In genomic region chr8:83331567-83331898, GRCm38 (mm10) we compare ENCODE assay signal across 8 mouse cellular contexts. TPM values are rescaled to one million over a fixed set of nuclear protein-coding genes. Genes with fewer than 3 reads are reported as not detected.
A peak's percentile ranks its signal among the peaks of the same experiment; 100 is the strongest.
DNase-seq lines count a peak whose midpoint lies in the region; ATAC-seq and TF ChIP-seq lines count a peak whose summit lies in the region.

No protein-coding gene starts in this region.

- H3K9ac ChIP-seq in forebrain, embryonic 16.5 days (replicated peaks; ENCODE audit: low read depth, low read length): peak overlapping the region; percentile 84
- peak overlapping the region; percentile 70 for H3K9ac ChIP-seq in intestine, embryonic 14.5 days (ENCODE audit: low read length)
- H3K9ac ChIP-seq in limb, embryonic 12.5 days (replicated peaks): peak overlapping the region; percentile 80
- H3K9ac ChIP-seq in midbrain, embryonic 15.5 days: peak overlapping the region; percentile 64

- peaks cover 18% of the 10 kb centered on the region for H3K36me3 ChIP-seq in erythroblast, embryonic 14.5 days (ENCODE audit: control insufficient read depth)
- H3K36me3 ChIP-seq in forebrain, embryonic 16.5 days (ENCODE audit: control insufficient read depth, insufficient read depth): no peaks in the 10 kb centered on the region
- H3K36me3 ChIP-seq in intestine, embryonic 14.5 days (ENCODE audit: control insufficient read depth, insufficient read depth, low read length): peaks cover 14% of the 10 kb centered on the region
- peaks cover 14% of the 10 kb centered on the region for H3K36me3 ChIP-seq in limb, embryonic 12.5 days
- H3K36me3 ChIP-seq in midbrain, embryonic 15.5 days (replicated peaks): peaks cover 12% of the 10 kb centered on the region; the same call in 1 of the 2 replicates

- peaks cover 17% of the 10 kb centered on the region for H3K27me3 ChIP-seq in erythroblast, embryonic 14.5 days (ENCODE audit: control insufficient read depth)
- no peaks in the 10 kb centered on the region for H3K27me3 ChIP-seq in forebrain, embryonic 16.5 days (replicated peaks; ENCODE audit: control insufficient read depth, insufficient read depth, low read length)
- no peaks in the 10 kb centered on the region for H3K27me3 ChIP-seq in intestine, embryonic 14.5 days (replicated peaks; ENCODE audit: control insufficient read depth, insufficient read depth, low read length)
- H3K27me3 ChIP-seq in limb, embryonic 12.5 days: peaks cover 6% of the 10 kb centered on the region; the same call in 1 of the 2 replicates
- H3K27me3 ChIP-seq in midbrain, embryonic 15.5 days (replicated peaks): no peaks in the 10 kb centered on the region

- TF ChIP-seq POLR2A in brain, embryonic 14.5 days (IDR thresholded peaks at IDR 0.05; ENCODE audit: borderline replicate concordance, extremely low read depth, insufficient read depth, insufficient read length, poor library complexity, severe bottlenecking): no peak

- WGBS in forebrain, embryonic 16.5 days: 6% methylated on average over 7 of the region's 7 CpGs
- 10% methylated on average over 7 of the region's 7 CpGs for WGBS in intestine, embryonic 14.5 days
- WGBS in limb, embryonic 12.5 days: 13% methylated on average over 7 of the region's 7 CpGs
- 6% methylated on average over 7 of the region's 7 CpGs for WGBS in midbrain, embryonic 15.5 days

- H3K4me1 ChIP-seq in erythroblast, embryonic 14.5 days (ENCODE audit: control insufficient read depth): peaks cover 25% of the 10 kb centered on the region
- H3K4me1 ChIP-seq in forebrain, embryonic 16.5 days (replicated peaks; ENCODE audit: control insufficient read depth, insufficient read depth, low read length): peaks cover 12% of the 10 kb centered on the region
- 0 out of 2 replicates have a peak, but pooled peaks cover 3% of the 10 kb centered on the region for H3K4me1 ChIP-seq in intestine, embryonic 14.5 days (replicated peaks; ENCODE audit: control insufficient read depth, insufficient read depth, low read length)
- peaks cover 4% of the 10 kb centered on the region; the same call in 1 of the 2 replicates for H3K4me1 ChIP-seq in limb, embryonic 12.5 days (replicated peaks)
- peaks cover 24% of the 10 kb centered on the region for H3K4me1 ChIP-seq in midbrain, embryonic 15.5 days

- TF ChIP-seq CTCF in brain, embryonic 14.5 days (IDR thresholded peaks at IDR 0.05; ENCODE audit: borderline replicate concordance, extremely low read depth, insufficient read depth, insufficient read length): no peak

- peak overlapping the region; percentile 76 for H3K4me2 ChIP-seq in forebrain, embryonic 16.5 days (ENCODE audit: low read length)
- peak overlapping the region; percentile 77 for H3K4me2 ChIP-seq in intestine, embryonic 14.5 days (ENCODE audit: low read length)
- peak overlapping the region; percentile 82 for H3K4me2 ChIP-seq in limb, embryonic 12.5 days
- H3K4me2 ChIP-seq in midbrain, embryonic 15.5 days: peak overlapping the region; percentile 80

- peak overlapping the region; percentile 93 for H3K4me3 ChIP-seq in erythroblast, embryonic 14.5 days (replicated peaks)
- H3K4me3 ChIP-seq in forebrain, embryonic 16.5 days (replicated peaks; ENCODE audit: low read length): peak overlapping the region; percentile 66
- H3K4me3 ChIP-seq in intestine, embryonic 14.5 days (ENCODE audit: low read depth, low read length): peak overlapping the region; percentile 67
- H3K4me3 ChIP-seq in limb, embryonic 12.5 days (replicated peaks): peak overlapping the region; percentile 85
- H3K4me3 ChIP-seq in midbrain, embryonic 15.5 days: peak overlapping the region; percentile 66

- H3K27ac ChIP-seq in forebrain, embryonic 16.5 days (ENCODE audit: low read length): peak overlapping the region; percentile 90
- H3K27ac ChIP-seq in intestine, embryonic 14.5 days (ENCODE audit: low read depth): no peak overlapping the region
- H3K27ac ChIP-seq in limb, embryonic 12.5 days: no peak overlapping the region
- H3K27ac ChIP-seq in midbrain, embryonic 15.5 days: peak overlapping the region; percentile 78

- no peak for ATAC-seq in erythroblast, adult 5-6 weeks (replicated peaks; ENCODE audit: low FRiP score, poor library complexity, severe bottlenecking)
- peak; percentile 15 for ATAC-seq in forebrain, embryonic 16.5 days
- ATAC-seq in intestine, embryonic 14.5 days (replicated peaks; ENCODE audit: low FRiP score, low TSS enrichment, low read depth): no peak
- ATAC-seq in limb, embryonic 12.5 days (ENCODE audit: insufficient number of reproducible peaks, insufficient read depth, low FRiP score, low TSS enrichment, low read depth): no peak
- peak; percentile 25; the same call in 1 of the 2 replicates for ATAC-seq in midbrain, embryonic 15.5 days (replicated peaks)

- peak; percentile 79 for DNase-seq in brain, embryonic 14.5 days (ENCODE audit: low read depth)
- peak; percentile 69 for DNase-seq in intestine, embryonic 14.5 days (ENCODE audit: low spot score)
- no peak for DNase-seq in spleen, adult 12 weeks (ENCODE audit: low spot score)

- H3K9me3 ChIP-seq in erythroblast, embryonic 14.5 days (ENCODE audit: control insufficient read depth, low read length): no peaks in the 10 kb centered on the region
- no peaks in the 10 kb centered on the region for H3K9me3 ChIP-seq in forebrain, embryonic 16.5 days (ENCODE audit: control insufficient read depth, low read length)
- no peaks in the 10 kb centered on the region for H3K9me3 ChIP-seq in intestine, embryonic 14.5 days (ENCODE audit: control insufficient read depth, low read length)
- no peaks in the 10 kb centered on the region for H3K9me3 ChIP-seq in limb, embryonic 12.5 days
- no peaks in the 10 kb centered on the region for H3K9me3 ChIP-seq in midbrain, embryonic 15.5 days

RNA-seq across cellular contexts. Expression of gene Elmod2, which starts 0.8 kb away (rescaled TPM):
- polyA plus RNA-seq in erythroblast, embryonic 14.5 days (2012): 0.02 TPM in 1 of 2 replicates, not detected in the other
- 5.8 and 6.9 TPM in 2 replicates for total RNA-seq in erythroblast, adult 5-6 weeks (2015; ENCODE audit: low replicate concordance)
- total RNA-seq in erythroblast, adult 5-6 weeks (2017; ENCODE audit: low replicate concordance): 8.8 and 12.5 TPM in 2 replicates
- polyA plus RNA-seq in brain, embryonic 14.5 days (2012; rRNA removed): 20.3 and 21.8 TPM in 2 replicates
- 31.0 and 33.1 TPM in 2 replicates for polyA plus RNA-seq in forebrain, embryonic 16.5 days (2015; fragmentation: Nextera tagmentation; extraction: Ambion mirVana)
- polyA plus RNA-seq in intestine, embryonic 14.5 days (2014; fragmentation: Nextera tagmentation; extraction: Ambion mirVana): 13.5 and 15.6 TPM in 2 replicates
- polyA plus RNA-seq in limb, embryonic 12.5 days (2016; fragmentation: Nextera tagmentation; extraction: Ambion mirVana): 25.3 and 25.4 TPM in 2 replicates
- 26.4 and 31.0 TPM in 2 replicates for polyA plus RNA-seq in midbrain, embryonic 15.5 days (2015; fragmentation: Nextera tagmentation; extraction: Ambion mirVana)

RNA-seq across cellular contexts. Expression of gene Mgat4d, which starts 16.7 kb away (rescaled TPM):
- polyA plus RNA-seq in erythroblast, embryonic 14.5 days (2012): not detected in 2 replicates
- total RNA-seq in erythroblast, adult 5-6 weeks (2015; ENCODE audit: low replicate concordance): not detected in 2 replicates
- total RNA-seq in erythroblast, adult 5-6 weeks (2017; ENCODE audit: low replicate concordance): not detected in 2 replicates
- not detected in 2 replicates for polyA plus RNA-seq in brain, embryonic 14.5 days (2012; rRNA removed)
- polyA plus RNA-seq in forebrain, embryonic 16.5 days (2015; fragmentation: Nextera tagmentation; extraction: Ambion mirVana): not detected in 2 replicates
- polyA plus RNA-seq in intestine, embryonic 14.5 days (2014; fragmentation: Nextera tagmentation; extraction: Ambion mirVana): not detected in 2 replicates
- polyA plus RNA-seq in limb, embryonic 12.5 days (2016; fragmentation: Nextera tagmentation; extraction: Ambion mirVana): not detected in 2 replicates
- polyA plus RNA-seq in midbrain, embryonic 15.5 days (2015; fragmentation: Nextera tagmentation; extraction: Ambion mirVana): not detected in 2 replicates

RNA-seq across cellular contexts. Expression of gene Ucp1, which starts 41.4 kb away (rescaled TPM):
- not detected in 2 replicates for polyA plus RNA-seq in erythroblast, embryonic 14.5 days (2012)
- total RNA-seq in erythroblast, adult 5-6 weeks (2015; ENCODE audit: low replicate concordance): not detected in 2 replicates
- total RNA-seq in erythroblast, adult 5-6 weeks (2017; ENCODE audit: low replicate concordance): not detected in 2 replicates
- 0.54 and 0.55 TPM in 2 replicates for polyA plus RNA-seq in brain, embryonic 14.5 days (2012; rRNA removed)
- not detected in 2 replicates for polyA plus RNA-seq in forebrain, embryonic 16.5 days (2015; fragmentation: Nextera tagmentation; extraction: Ambion mirVana)
- 0.11 TPM in 2 replicates for polyA plus RNA-seq in intestine, embryonic 14.5 days (2014; fragmentation: Nextera tagmentation; extraction: Ambion mirVana)
- not detected in 2 replicates for polyA plus RNA-seq in limb, embryonic 12.5 days (2016; fragmentation: Nextera tagmentation; extraction: Ambion mirVana)
- 0.10 and 0.27 TPM in 2 replicates for polyA plus RNA-seq in midbrain, embryonic 15.5 days (2015; fragmentation: Nextera tagmentation; extraction: Ambion mirVana)

RNA-seq across cellular contexts. Expression of gene Clgn, which starts 58.1 kb away (rescaled TPM):
- polyA plus RNA-seq in erythroblast, embryonic 14.5 days (2012): not detected in 2 replicates
- total RNA-seq in erythroblast, adult 5-6 weeks (2015; ENCODE audit: low replicate concordance): 0.63 and 0.77 TPM in 2 replicates
- 1.3 and 4.3 TPM in 2 replicates for total RNA-seq in erythroblast, adult 5-6 weeks (2017; ENCODE audit: low replicate concordance)
- polyA plus RNA-seq in brain, embryonic 14.5 days (2012; rRNA removed): 5.0 and 7.1 TPM in 2 replicates
- 6.7 and 8.1 TPM in 2 replicates for polyA plus RNA-seq in forebrain, embryonic 16.5 days (2015; fragmentation: Nextera tagmentation; extraction: Ambion mirVana)
- polyA plus RNA-seq in intestine, embryonic 14.5 days (2014; fragmentation: Nextera tagmentation; extraction: Ambion mirVana): 0.58 and 0.75 TPM in 2 replicates
- 3.1 and 3.8 TPM in 2 replicates for polyA plus RNA-seq in limb, embryonic 12.5 days (2016; fragmentation: Nextera tagmentation; extraction: Ambion mirVana)
- 10.0 and 10.4 TPM in 2 replicates for polyA plus RNA-seq in midbrain, embryonic 15.5 days (2015; fragmentation: Nextera tagmentation; extraction: Ambion mirVana)

Comparison
In these comparisons a context has a peak if more than half of its experiments do, and no peak if none do; other contexts are left out.
1. ATAC-seq: peak in forebrain, embryonic 16.5 days (single experiment) and midbrain, embryonic 15.5 days (single experiment); none in erythroblast, adult 5-6 weeks (single experiment), intestine, embryonic 14.5 days (single experiment) and limb, embryonic 12.5 days (single experiment).
2. H3K27ac ChIP-seq: peak in forebrain, embryonic 16.5 days (single experiment) and midbrain, embryonic 15.5 days (single experiment); none in intestine, embryonic 14.5 days (single experiment) and limb, embryonic 12.5 days (single experiment).
3. RNA of gene Elmod2, which starts 0.8 kb away (polyA plus RNA-seq): 31.0 to 33.1 TPM in forebrain, embryonic 16.5 days, 26.4 to 31.0 TPM in midbrain, embryonic 15.5 days, 25.3 to 25.4 TPM in limb, embryonic 12.5 days, 20.3 to 21.8 TPM in brain, embryonic 14.5 days and 13.5 to 15.6 TPM in intestine, embryonic 14.5 days; 0.02 TPM in erythroblast, embryonic 14.5 days; every median in the first group is over 10 times any median in the second.
4. Peak in every context shown above with its lines, with median percentiles within 50 percentile points of each other: H3K4me3 ChIP-seq, H3K4me2 ChIP-seq and H3K9ac ChIP-seq.